Mouse (Mus musculus): ENCODE measurements around the gene Cep131. TPM values are rescaled to one million over a fixed set of nuclear protein-coding genes. Genes with fewer than 3 reads are reported as not detected.

Gene Cep131
- total RNA-seq, 1 experiment from 2014 or later, result 9.1 TPM

GRCm38 (mm10) chr11:120103431-120103997, 16.9 kb upstream of the Cep131 start:
- ATAC-seq (replicated peaks; ENCODE audit: insufficient number of reproducible peaks, low FRiP score, low TSS enrichment, poor library complexity, severe bottlenecking), result no peak

DNA sequence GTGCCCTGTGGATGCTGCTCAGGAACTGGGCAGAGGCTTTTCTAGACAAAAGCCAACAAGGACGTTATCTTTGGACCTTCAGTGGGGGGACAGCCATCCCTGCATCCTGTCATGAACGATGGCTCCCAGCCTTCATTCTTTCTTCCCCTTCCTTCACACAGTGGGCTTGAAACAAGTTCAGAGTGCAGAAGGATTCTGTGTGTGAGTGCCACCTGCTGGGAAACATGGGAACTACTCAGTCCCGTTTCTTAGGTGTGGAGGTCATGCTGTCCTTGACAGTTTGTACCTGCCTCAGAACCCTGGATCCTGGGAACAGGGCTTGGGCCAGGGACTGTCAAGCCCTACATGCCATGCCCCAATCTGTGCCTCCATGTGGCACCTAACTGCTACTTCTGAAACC, 14.4 kb upstream of the Cep131 start:
- ATAC-seq (replicated peaks; ENCODE audit: insufficient number of reproducible peaks, low FRiP score, low TSS enrichment, poor library complexity, severe bottlenecking), result peak; percentile 21; the same call in 1 of the 2 replicates

DNA sequence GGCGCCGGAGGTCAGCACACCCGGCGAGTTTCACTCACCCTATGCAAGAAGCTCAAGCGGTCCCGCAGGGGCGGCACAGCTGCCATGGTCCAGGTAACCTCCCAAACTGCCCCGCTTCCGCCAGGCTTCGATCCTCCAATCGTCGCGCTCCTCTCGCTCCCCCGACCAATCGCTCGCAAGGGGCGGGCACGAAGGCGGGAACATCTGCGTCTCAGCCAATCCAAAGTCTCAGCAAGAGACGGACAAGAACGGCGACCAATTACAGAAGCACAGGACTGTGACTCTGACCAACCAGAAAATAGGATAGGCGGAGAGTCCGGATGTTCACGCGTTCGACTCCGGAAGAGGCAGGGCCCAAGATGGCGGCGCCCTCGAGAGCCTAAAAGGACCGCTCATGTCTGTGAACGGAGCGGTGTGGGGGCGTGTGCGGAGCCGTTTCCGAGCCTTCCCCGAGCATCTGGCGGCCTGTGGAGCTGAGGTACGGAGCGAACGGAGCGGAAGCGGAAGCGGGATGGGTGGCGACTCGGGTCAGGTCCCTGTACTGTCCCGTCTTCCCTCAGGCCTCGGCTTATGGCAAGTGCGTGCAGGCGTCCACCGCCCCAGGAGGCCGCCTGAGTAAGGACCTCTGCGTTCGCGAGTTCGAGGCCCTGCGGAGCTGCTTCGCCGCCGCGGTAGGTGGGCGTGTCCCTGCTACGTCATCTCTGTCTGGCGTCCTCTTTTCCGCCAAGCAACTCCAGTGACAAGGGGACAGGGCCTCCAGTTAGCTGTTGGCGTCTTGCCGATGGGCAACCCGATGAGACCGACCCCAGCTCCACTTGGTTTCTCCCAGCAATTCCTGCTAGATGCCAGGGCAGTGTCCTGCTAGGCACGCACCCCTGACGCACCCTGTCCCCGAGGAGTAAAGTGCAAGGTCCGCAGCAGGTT, 12.2 kb upstream of the Cep131 start, which contains the start of the genes Tepsin and Ndufaf8:
Gene Tepsin (minus strand): TSS at position 144 of the 924 bp plus-strand sequence.
Gene Ndufaf8 (plus strand): TSS at position 341 of the 924 bp plus-strand sequence.
- peak; percentile 96 for ATAC-seq (replicated peaks; ENCODE audit: insufficient number of reproducible peaks, low FRiP score, low TSS enrichment, poor library complexity, severe bottlenecking)

DNA sequence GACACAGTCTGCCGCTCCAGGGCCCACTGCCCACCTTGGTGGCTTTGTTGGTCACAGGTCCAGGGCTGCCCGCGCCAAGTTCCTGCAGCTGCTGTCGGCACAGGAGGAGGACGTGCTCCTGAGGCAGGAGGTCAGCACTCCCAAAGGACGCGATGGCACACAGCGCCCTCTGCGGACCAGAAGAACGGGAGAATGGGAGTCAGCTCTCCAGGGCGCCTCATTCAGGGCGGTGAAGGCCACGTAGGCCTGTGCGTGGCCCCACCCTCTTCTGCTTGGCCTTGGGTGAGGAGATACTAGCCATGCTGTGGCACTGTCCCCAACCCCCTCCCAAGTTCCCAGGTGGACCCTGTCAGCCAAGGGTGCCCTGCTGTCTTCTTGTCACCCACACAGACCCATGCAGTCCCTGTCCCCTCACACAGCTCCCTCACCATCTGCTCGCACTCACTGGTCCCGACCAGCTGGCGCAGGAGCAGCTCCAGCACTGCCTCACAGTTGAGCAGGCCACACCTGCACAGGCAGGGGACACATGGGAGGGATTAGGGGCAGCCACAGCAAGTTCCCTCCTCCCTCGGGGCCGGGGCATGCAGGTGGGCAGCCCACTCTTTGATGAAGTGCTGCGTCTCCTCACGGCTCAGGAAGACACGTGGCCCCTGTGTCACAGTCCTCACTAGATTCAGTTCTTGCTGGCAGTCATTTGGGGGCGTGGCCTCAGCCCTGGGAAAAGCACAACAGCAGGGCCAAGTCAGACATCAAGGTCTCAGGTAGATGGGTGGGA, 6.4 kb upstream of the Cep131 start:
- ATAC-seq (replicated peaks; ENCODE audit: insufficient number of reproducible peaks, low FRiP score, low TSS enrichment, poor library complexity, severe bottlenecking), result no peak

DNA sequence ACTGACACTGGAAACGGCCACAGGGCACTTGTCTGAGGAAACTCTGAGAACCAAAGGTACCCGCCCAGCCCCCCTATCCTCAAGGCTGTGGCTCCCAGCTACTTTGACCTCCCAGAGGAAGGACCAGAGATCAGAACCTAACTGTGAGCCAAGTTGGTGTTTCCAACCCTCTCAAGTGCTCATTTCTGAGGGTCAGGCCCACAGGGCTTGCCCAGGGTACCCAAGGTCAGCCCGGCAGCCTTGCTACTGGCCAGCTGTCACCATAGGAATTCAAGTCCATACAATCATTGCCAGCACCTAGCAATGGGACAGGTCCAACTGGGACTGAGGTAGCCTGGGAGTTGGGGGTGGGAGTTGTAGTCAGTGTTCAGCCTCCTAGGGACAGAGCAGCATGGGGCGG, 4.0 kb upstream of the Cep131 start:
- ATAC-seq (replicated peaks; ENCODE audit: insufficient number of reproducible peaks, low FRiP score, low TSS enrichment, poor library complexity, severe bottlenecking), result no peak

GRCm38 (mm10) chr11:120085891-120086627, 568 bp downstream of the Cep131 start:
- no peak; the same call in 1 of the 2 replicates for ATAC-seq (replicated peaks; ENCODE audit: insufficient number of reproducible peaks, low FRiP score, low TSS enrichment, poor library complexity, severe bottlenecking)

DNA sequence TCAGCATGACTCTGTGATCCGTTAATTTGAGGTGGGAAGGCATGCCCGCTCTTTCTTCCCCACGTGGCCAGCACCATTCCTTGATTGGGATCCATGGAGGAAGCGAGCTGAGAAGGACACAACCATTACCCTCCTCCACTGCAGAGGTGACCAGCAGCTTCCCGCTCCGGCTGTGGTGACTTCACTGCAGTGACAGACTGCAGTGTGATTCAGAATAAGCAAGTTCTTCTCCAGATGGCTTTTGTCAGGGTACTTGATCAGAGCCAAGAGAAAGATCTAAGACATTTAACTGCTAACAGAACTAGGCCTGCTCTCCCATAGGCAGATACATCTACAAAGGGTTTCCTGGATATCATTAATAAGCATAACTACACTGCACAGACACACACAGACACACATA, 6.3 kb downstream of the Cep131 start:
- no peak for ATAC-seq (replicated peaks; ENCODE audit: insufficient number of reproducible peaks, low FRiP score, low TSS enrichment, poor library complexity, severe bottlenecking)

- ATAC-seq (replicated peaks; ENCODE audit: insufficient number of reproducible peaks, low FRiP score, low TSS enrichment, poor library complexity, severe bottlenecking), result no peak
These were observed 10.4 kb downstream of the Cep131 start for GRCm38 (mm10) chr11:120076191-120076590.

- no peak for ATAC-seq (replicated peaks; ENCODE audit: insufficient number of reproducible peaks, low FRiP score, low TSS enrichment, poor library complexity, severe bottlenecking)
These were observed 13.5 kb downstream of the Cep131 start for GRCm38 (mm10) chr11:120072986-120073647.

DNA sequence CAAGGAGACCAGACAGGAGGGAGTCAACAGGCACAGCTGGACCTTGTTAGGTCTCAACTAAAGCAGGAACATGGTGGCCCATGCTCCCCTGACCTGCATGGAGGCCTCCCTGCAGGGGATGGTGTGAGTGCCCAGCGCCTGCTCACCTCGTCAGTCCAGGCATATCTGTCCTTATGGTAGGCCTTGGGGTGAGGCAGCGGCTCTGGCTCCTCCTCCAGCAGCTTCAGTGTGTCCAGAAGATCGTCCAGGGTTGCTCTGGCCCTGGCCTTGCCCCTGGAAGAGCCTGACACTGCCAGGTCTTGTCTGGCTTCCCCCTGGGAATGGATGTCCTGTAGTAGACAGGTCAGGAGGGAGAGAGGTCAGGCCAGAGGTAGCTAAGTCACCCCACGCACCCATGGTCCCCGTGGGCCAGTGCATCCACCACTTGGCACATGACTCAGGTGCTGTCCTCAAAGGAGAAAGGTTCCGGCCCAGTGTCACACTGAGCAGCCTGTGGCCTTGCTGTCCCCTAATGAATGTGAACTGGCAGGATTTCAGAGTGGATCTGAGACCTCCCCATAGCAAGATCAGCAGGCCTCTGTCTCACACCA, 14.8 kb downstream of the Cep131 start:
- ATAC-seq (replicated peaks; ENCODE audit: insufficient number of reproducible peaks, low FRiP score, low TSS enrichment, poor library complexity, severe bottlenecking), result no peak

GRCm38 (mm10) chr11:120071065-120071464, 15.6 kb downstream of the Cep131 start:
- ATAC-seq (replicated peaks; ENCODE audit: insufficient number of reproducible peaks, low FRiP score, low TSS enrichment, poor library complexity, severe bottlenecking), result peak; percentile 15; the same call in 1 of the 2 replicates

GRCm38 (mm10) chr11:120070286-120070930, 16.2 kb downstream of the Cep131 start:
- ATAC-seq (replicated peaks; ENCODE audit: insufficient number of reproducible peaks, low FRiP score, low TSS enrichment, poor library complexity, severe bottlenecking), result no peak

DNA sequence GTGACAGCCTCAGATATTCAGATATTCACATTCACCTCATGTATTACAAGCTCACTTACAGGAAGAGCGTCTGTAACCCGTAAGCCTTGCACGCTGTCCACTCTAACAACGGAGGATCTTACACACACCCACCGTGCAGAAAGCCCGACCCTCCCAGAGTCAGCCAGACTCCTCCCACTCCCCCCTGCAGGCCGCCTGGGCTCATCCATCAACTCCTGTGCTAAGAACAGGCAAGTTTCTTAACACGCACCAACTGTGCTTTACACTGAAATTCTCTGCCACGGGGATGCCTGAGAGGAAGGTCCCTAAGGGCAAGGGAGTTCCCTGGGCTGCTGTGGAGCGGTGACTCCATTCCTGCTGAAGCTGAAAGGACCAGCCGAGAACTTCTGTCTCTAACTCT, 17.4 kb downstream of the Cep131 start:
- no peak for ATAC-seq (replicated peaks; ENCODE audit: insufficient number of reproducible peaks, low FRiP score, low TSS enrichment, poor library complexity, severe bottlenecking)

- no peak for ATAC-seq (replicated peaks; ENCODE audit: insufficient number of reproducible peaks, low FRiP score, low TSS enrichment, poor library complexity, severe bottlenecking)
These were observed 18.8 kb downstream of the Cep131 start for GRCm38 (mm10) chr11:120067834-120068233.

GRCm38 (mm10) chr11:120065291-120065690, 21.3 kb downstream of the Cep131 start:
- peak; percentile 47; the same call in 1 of the 2 replicates for ATAC-seq (replicated peaks; ENCODE audit: insufficient number of reproducible peaks, low FRiP score, low TSS enrichment, poor library complexity, severe bottlenecking)

- no peak for ATAC-seq (replicated peaks; ENCODE audit: insufficient number of reproducible peaks, low FRiP score, low TSS enrichment, poor library complexity, severe bottlenecking)
These were observed 22.0 kb downstream of the Cep131 start for GRCm38 (mm10) chr11:120064668-120065040.

- ATAC-seq (replicated peaks; ENCODE audit: insufficient number of reproducible peaks, low FRiP score, low TSS enrichment, poor library complexity, severe bottlenecking), result no peak
These were observed 22.5 kb downstream of the Cep131 start for GRCm38 (mm10) chr11:120064006-120064667.

Measured in monocyte, adult 5-6 weeks (primary cell).